Mouse (Mus musculus) bone marrow macrophage, adult 2 months (primary cell): ENCODE measurements around the gene Obscn.

ENCODE experiments used
- CTCF ChIP-seq: IDR thresholded peaks from 2 replicates; pipeline ENCODE4 v1.5.1; 2012; ENCODE audit warnings: low read depth, mild to moderate bottlenecking, low read length, moderate library complexity
- POLR2A ChIP-seq: IDR thresholded peaks from 2 replicates; pipeline ENCODE4 v1.6.1; 2012; ENCODE audit warnings: mild to moderate bottlenecking, low read depth, low read length, borderline replicate concordance

- no peak for TF ChIP-seq CTCF
- TF ChIP-seq POLR2A = no peak
These were observed 147.0 kb downstream of the Obscn start for GRCm38 (mm10) chr11:58989166-58989565.
